Mouse (Mus musculus): ENCODE data around the gene Lrp2bp. TPM values are rescaled to one million over a fixed set of nuclear protein-coding genes. Genes with fewer than 3 reads are reported as not detected.

Gene Lrp2bp
- polyA plus RNA-seq, 1 experiment from 2014 or later: 1.3 TPM

- no peaks in the 10 kb centered on the region for H3K9me3 ChIP-seq (replicated peaks)
- H3K4me2 ChIP-seq (replicated peaks): no peak overlapping the region
- no peaks in the 10 kb centered on the region for H3K27me3 ChIP-seq
- no peak overlapping the region for H3K4me3 ChIP-seq (replicated peaks)
- H3K4me1 ChIP-seq: peaks cover 4% of the 10 kb centered on the region; the same call in 1 of the 2 replicates
- WGBS: 80% methylated on average over 3 of the region's 3 CpGs
- no peak for ATAC-seq (ENCODE audit: insufficient number of reproducible peaks, low FRiP score, low TSS enrichment, low read depth)
- no peak overlapping the region for H3K27ac ChIP-seq (replicated peaks)
- peaks cover 31% of the 10 kb centered on the region for H3K36me3 ChIP-seq
- H3K9ac ChIP-seq: no peak overlapping the region
Observed at GRCm38 (mm10) chr8:45995576-45995975, 3.5 kb upstream of the Lrp2bp start.

GRCm38 (mm10) chr8:45998228-45998627, 875 bp upstream of the Lrp2bp start:
- no peaks in the 10 kb centered on the region for H3K9me3 ChIP-seq (replicated peaks)
- no peak overlapping the region for H3K27ac ChIP-seq (replicated peaks)
- peaks cover 29% of the 10 kb centered on the region for H3K36me3 ChIP-seq
- H3K4me1 ChIP-seq: peaks cover 4% of the 10 kb centered on the region; the same call in 1 of the 2 replicates
- H3K9ac ChIP-seq: no peak overlapping the region
- no peak overlapping the region; the same call in 1 of the 2 replicates for H3K4me3 ChIP-seq (replicated peaks)
- H3K4me2 ChIP-seq (replicated peaks): no peak overlapping the region
- H3K27me3 ChIP-seq: no peaks in the 10 kb centered on the region
- 60% methylated on average over 2 of the region's 2 CpGs for WGBS
- no peak for ATAC-seq (ENCODE audit: insufficient number of reproducible peaks, low FRiP score, low TSS enrichment, low read depth)

- Histone ChIP-seq H3K4me3 (replicated peaks) (peak overlapping the region; percentile 56), H3K27ac (replicated peaks) (peak overlapping the region; percentile 97), H3K27me3 (no peaks in the 10 kb centered on the region), H3K36me3 (peaks cover 21% of the 10 kb centered on the region), H3K4me1 (peaks cover 4% of the 10 kb centered on the region; the same call in 1 of the 2 replicates), H3K9me3 (replicated peaks) (no peaks in the 10 kb centered on the region), H3K4me2 (replicated peaks) (peak overlapping the region; percentile 78), H3K9ac (peak overlapping the region; percentile 67)
- ATAC-seq (ENCODE audit: insufficient number of reproducible peaks, low FRiP score, low TSS enrichment, low read depth): peak; percentile 100
- 4% methylated on average over 55 of the region's 55 CpGs for WGBS
Observed at GRCm38 (mm10) chr8:45999784-46000705, 942 bp downstream of the Lrp2bp start.

DNA sequence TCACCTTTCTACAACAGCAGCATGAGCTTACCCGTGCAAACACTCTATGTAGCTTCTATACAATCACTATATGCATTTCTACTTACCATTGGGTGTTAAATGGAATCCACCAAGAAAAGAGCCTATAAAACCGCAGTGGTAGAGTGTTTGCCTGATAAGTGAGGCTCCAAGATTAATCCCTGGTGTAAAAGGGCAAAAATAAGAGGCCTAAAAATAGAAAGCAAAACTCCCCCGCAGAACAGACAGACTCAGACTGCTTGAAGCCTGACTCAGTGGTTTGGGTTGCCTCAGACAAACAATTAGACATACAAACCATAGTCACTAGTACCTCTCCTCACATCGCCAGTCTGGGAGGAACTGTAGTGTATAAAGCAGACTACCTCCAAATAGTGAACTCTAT, 6.5 kb downstream of the Lrp2bp start, which contains the start of gene Ankrd37:
Gene Ankrd37, minus strand, starts transcription at position 112 of the 400 bp plus-strand sequence.
- Histone ChIP-seq H3K4me3 (replicated peaks) (no peak within 1 kb of the TSS), H3K27me3 (no peaks in the 10 kb centered on the region), H3K4me1 (peaks cover 3% of the 10 kb centered on the region), H3K4me2 (replicated peaks) (no peak within 1 kb of the TSS), H3K27ac (replicated peaks) (no peak within 1 kb of the TSS), H3K36me3 (no peaks in the 10 kb centered on the region), H3K9ac (no peak within 1 kb of the TSS), H3K9me3 (replicated peaks) (no peaks in the 10 kb centered on the region)
- WGBS: 67% methylated on average over 4 of the region's 4 CpGs
- ATAC-seq (ENCODE audit: insufficient number of reproducible peaks, low FRiP score, low TSS enrichment, low read depth): no peak

DNA sequence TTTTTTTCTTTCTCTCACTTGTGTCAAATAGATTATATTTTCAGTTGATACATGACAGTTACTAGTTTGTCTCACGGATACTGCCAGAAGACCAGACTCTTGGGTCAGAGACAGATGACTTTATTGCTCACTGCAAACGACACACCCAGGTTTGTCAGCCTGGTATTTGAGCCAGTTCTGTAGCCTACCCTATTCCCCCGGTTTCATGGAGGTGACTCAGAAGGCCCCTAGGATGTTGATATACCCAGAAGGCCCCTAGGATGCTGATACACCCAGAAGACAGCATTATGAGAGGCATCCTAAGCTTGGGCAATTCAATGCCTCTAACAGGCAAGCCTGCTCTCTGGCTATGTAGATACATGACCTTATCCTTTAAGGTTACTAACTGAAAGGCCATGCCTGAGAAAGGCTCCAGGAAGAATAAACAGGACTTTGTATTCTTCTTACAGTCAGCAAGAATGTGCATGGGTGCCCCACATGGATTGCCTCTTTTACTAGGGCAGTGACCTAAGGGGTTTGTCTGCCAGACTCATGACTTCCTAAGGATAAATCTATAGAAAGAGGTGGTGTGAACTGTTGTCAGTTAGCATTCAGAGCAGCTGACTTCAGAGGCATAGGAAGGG, 8.1 kb downstream of the Lrp2bp start:
- Histone ChIP-seq H3K4me3 (replicated peaks) (no peak overlapping the region), H3K9ac (no peak overlapping the region), H3K4me1 (peaks cover 12% of the 10 kb centered on the region), H3K4me2 (replicated peaks) (no peak overlapping the region), H3K36me3 (no peaks in the 10 kb centered on the region), H3K27me3 (no peaks in the 10 kb centered on the region), H3K27ac (replicated peaks) (no peak overlapping the region), H3K9me3 (replicated peaks) (no peaks in the 10 kb centered on the region)
- ATAC-seq (ENCODE audit: insufficient number of reproducible peaks, low FRiP score, low TSS enrichment, low read depth): no peak
- 71% methylated on average over 3 of the region's 3 CpGs for WGBS

- Histone ChIP-seq H3K9ac (no peak overlapping the region), H3K36me3 (no peaks in the 10 kb centered on the region), H3K9me3 (replicated peaks) (no peaks in the 10 kb centered on the region), H3K27ac (replicated peaks) (peak overlapping the region; percentile 65), H3K4me1 (peaks cover 12% of the 10 kb centered on the region), H3K4me2 (replicated peaks) (peak overlapping the region; percentile 46), H3K27me3 (no peaks in the 10 kb centered on the region), H3K4me3 (replicated peaks) (peak overlapping the region; percentile 22)
- ATAC-seq (ENCODE audit: insufficient number of reproducible peaks, low FRiP score, low TSS enrichment, low read depth): no peak
- WGBS: 51% methylated on average over 2 of the region's 2 CpGs
Observed at GRCm38 (mm10) chr8:46010306-46010705, 11.2 kb downstream of the Lrp2bp start.

DNA sequence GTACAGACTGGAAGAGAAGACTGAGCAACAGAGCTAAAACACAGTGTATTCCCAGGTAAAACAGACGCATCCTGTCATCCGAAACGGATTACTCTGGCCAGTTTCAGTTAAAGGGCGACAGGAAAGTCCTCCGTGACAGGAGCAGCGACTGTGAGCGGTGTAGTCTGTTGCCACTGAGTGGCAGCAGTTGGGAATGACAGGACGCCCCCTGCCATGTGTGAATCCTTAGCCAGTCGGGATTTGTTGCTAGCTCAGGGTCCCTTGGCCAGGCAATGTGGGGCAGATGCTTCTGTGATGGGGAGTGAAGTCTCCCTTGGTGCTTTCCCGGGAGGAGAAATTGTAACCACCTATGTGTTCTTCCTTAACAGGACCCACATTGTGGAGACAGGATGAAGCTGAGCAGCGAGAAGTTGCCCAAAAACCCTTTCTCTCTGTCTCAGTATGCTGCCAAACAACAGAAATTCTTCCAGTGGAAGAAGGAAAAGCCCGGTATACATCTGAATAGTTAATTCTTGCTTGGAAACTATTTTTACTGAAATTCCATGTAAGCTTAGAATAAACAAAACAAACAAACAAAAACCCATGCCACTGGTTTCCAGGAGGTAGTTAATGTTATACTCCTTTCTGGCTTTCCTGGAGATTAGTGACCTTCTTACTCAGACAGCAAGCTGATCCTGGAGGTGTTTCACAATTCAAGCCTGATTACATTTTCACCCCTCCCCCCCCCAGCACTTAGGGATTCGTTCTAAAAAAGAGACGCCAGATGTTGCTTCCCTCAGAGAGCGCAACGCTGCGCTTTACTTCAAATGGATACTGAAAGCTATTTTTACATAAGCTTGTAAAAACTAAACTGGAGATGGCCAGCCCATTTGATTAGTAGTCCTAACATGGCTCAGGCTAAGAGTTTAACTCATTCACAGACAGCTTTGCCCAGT, 11.9 kb downstream of the Lrp2bp start:
- Histone ChIP-seq H3K9me3 (replicated peaks) (no peaks in the 10 kb centered on the region), H3K27ac (replicated peaks) (peak overlapping the region; percentile 65), H3K27me3 (no peaks in the 10 kb centered on the region), H3K4me1 (peaks cover 12% of the 10 kb centered on the region), H3K9ac (no peak overlapping the region), H3K4me2 (replicated peaks) (peak overlapping the region; percentile 46), H3K4me3 (replicated peaks) (peak overlapping the region; percentile 22), H3K36me3 (no peaks in the 10 kb centered on the region)
- peak; percentile 39; the same call in 1 of the 2 replicates for ATAC-seq (ENCODE audit: insufficient number of reproducible peaks, low FRiP score, low TSS enrichment, low read depth)
- WGBS: 7% methylated on average over 17 of the region's 17 CpGs

DNA sequence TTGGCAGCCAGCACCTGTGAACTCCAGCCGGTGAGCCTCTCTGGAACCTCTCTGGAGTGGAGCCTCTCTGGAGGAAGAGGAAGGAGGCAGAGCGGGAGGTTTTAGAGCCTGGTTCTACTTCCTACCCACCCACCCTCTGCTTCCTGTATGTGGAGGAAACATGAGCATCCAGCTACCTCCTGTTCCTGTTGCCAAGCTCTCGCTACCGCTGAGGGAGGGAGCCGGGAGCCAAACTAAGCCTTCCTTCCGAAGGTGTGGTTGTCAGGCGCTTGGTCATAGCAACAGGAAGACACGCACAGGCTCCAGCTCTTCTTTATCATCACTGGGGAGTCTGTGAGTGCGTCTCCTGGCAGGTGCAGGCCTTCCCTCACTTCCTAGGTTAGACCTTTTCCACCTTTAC, 23.1 kb downstream of the Lrp2bp start:
- Histone ChIP-seq H3K4me2 (replicated peaks) (no peak overlapping the region), H3K27me3 (no peaks in the 10 kb centered on the region), H3K9ac (no peak overlapping the region), H3K9me3 (replicated peaks) (no peaks in the 10 kb centered on the region), H3K36me3 (no peaks in the 10 kb centered on the region), H3K4me1 (no peaks in the 10 kb centered on the region), H3K27ac (replicated peaks) (no peak overlapping the region), H3K4me3 (replicated peaks) (no peak overlapping the region)
- ATAC-seq (ENCODE audit: insufficient number of reproducible peaks, low FRiP score, low TSS enrichment, low read depth): no peak
- 90% methylated on average over 9 of the region's 9 CpGs for WGBS

GRCm38 (mm10) chr8:46022758-46023157, 23.7 kb downstream of the Lrp2bp start:
- no peaks in the 10 kb centered on the region for H3K36me3 ChIP-seq
- H3K27me3 ChIP-seq: no peaks in the 10 kb centered on the region
- no peaks in the 10 kb centered on the region for H3K4me1 ChIP-seq
- H3K4me3 ChIP-seq (replicated peaks): no peak overlapping the region
- no peak overlapping the region for H3K27ac ChIP-seq (replicated peaks)
- ATAC-seq (ENCODE audit: insufficient number of reproducible peaks, low FRiP score, low TSS enrichment, low read depth): no peak
- H3K4me2 ChIP-seq (replicated peaks): no peak overlapping the region
- WGBS: 82% methylated on average over 9 of the region's 9 CpGs
- H3K9me3 ChIP-seq (replicated peaks): no peaks in the 10 kb centered on the region
- H3K9ac ChIP-seq: no peak overlapping the region

DNA sequence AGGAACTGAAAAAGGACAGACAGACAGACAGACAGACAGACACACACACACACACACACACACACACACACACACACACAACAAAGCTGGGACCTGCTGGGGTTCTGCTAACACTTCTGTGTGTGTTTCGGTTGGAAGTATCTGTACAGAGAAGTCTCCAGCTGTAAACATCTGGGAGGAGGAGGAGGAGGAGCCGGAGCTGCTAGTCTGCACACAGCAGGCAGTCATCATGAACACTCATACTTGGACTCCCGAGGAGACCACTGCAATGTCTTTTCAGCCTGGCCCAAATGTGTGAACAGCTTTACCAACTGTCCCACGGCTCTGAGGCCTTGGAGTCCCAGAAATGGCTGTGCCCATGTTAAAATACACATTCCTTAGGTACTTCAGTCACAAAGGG, 25.3 kb downstream of the Lrp2bp start:
- Histone ChIP-seq H3K4me1 (no peaks in the 10 kb centered on the region), H3K27me3 (no peaks in the 10 kb centered on the region), H3K9me3 (replicated peaks) (no peaks in the 10 kb centered on the region), H3K4me3 (replicated peaks) (no peak overlapping the region), H3K36me3 (no peaks in the 10 kb centered on the region), H3K27ac (replicated peaks) (no peak overlapping the region), H3K9ac (no peak overlapping the region), H3K4me2 (replicated peaks) (no peak overlapping the region)
- 51% methylated on average over 4 of the region's 4 CpGs for WGBS
- no peak for ATAC-seq (ENCODE audit: insufficient number of reproducible peaks, low FRiP score, low TSS enrichment, low read depth)
